Mouse (Mus musculus) left cerebral cortex, postnatal 10 days (tissue): ENCODE data around the gene Tmem223. TPM values are rescaled to one million over a fixed set of nuclear protein-coding genes. Genes with fewer than 3 reads are reported as not detected.

Experiments
- DNase-seq, 2 experiments: peaks; one replicate each; pipeline ENCODE4 v3.0.0; 2021 to 2022; ENCODE audit warnings: low spot score in 2 of 2, mixed read lengths in 1 of 2; ENCODE audit errors: extremely low spot score in 1 of 2
- intact Hi-C: fragments of 180-260 bp; cut with DNase I; formaldehyde crosslinking; loops from one replicate; pipeline ENCODE4 v1.15.1; 2025
- total RNA-seq, 2 experiments: library from RNA; stranded (reverse); gene quantifications; 2 replicates each; pipeline ENCODE4 v1.2.3; 2021

Tmem223 gene
- total RNA-seq, 2 experiments from 2014 or later: 87.9 to 93.9 TPM

DNA sequence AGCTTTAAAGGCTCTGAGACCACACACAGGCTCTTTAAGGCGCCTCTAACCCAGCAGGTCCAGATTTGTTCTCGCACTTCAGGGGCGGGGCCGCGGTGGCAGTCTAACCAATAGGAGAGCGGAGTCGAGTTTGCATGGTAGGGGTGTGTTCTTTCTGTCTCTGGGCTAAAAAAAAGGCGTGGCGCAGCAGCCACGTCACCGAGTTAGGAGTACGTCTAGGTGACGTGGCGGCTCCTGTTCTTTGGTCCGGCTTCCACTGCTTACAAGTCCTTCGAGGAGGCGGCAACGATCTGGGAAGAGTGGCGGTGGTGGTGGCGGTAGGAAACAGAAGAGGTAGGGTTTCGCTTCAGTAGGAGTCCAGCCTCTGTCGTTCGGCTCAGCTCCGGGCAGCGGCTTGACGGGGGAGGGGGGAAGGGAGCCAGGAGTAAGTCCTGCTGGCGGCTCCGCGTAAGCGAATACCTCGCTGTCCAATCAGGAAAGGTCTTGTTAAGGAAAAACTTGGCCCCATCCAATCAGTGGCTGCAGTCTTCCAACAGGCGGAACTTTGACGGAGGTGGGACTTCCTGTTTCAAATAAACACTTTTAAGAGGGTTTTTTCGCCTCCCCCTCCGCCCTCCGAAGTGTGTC, 29.4 kb upstream of the Tmem223 start, which contains the start of gene Stx5a:
Stx5a (plus strand) TSS at position 171 of the 627 bp plus-strand sequence.
- intact Hi-C loops: no loop called here
- peak; percentile 94 to 98 for DNase-seq

- intact Hi-C loops: no loop called here
- no peak for DNase-seq
Measured at GRCm38 (mm10) chr19:8742176-8742575, 28.6 kb upstream of the Tmem223 start.

DNA sequence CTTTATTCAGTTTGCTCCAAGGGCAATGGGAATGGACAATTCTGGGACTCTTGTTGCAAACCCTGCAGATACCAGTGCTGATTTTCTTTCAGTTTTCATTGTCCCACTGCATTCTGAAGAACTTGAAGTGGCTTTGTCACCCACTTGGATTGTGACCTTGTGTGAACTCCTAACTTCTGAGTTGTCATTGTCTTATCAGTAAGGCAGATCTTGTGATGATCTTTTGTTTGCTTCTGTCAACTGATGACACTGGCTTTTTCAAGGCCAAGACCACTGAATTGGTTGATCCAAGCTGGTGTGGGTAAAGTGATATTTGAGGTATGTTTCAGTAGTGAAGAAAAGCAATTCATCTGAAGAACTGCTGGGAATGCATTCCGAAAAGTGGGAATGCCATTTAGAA, 25.4 kb upstream of the Tmem223 start:
- intact Hi-C loops: no loop called here
- DNase-seq: no peak

DNA sequence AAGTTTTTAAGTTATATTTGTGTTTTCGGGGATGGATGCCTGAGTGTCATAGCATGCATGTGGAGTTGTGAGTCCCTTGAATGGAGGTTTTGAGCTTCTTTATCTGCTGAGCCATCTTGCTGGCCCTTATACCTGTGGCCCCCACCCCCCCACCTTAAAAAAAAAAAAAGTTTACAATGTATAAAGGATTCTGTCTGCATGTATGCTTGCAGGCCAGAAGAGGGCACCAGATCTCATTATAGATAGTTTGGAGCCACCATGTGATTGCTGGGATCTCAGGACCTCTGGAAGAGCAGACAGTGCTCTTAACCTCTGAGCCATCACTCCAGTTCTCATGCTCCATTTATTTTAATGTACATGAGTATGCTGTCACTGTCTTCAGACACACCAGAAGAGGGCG, 23.4 kb upstream of the Tmem223 start:
- intact Hi-C loops: no loop called here
- no peak for DNase-seq

- intact Hi-C loops: loop anchor here (10.0 kb wide), 1 partner anchor 159 kb away; no protein-coding TSS in a partner anchor
- DNase-seq: no peak
Measured at GRCm38 (mm10) chr19:8755652-8756051, 15.1 kb upstream of the Tmem223 start.

GRCm38 (mm10) chr19:8756635-8757387, 14.0 kb upstream of the Tmem223 start, which contains the start of gene Nxf1:
Nxf1 (plus strand) TSS chr19:8757073.
- peak; percentile 87 to 95 for DNase-seq
- intact Hi-C loops: loop anchor here (10.0 kb wide), 1 partner anchor 158 kb away; no protein-coding TSS in a partner anchor

GRCm38 (mm10) chr19:8757471-8757998, 13.3 kb upstream of the Tmem223 start:
- intact Hi-C loops: loop anchor here (10.0 kb wide), 1 partner anchor 157 kb away; no protein-coding TSS in a partner anchor
- no peak for DNase-seq

DNA sequence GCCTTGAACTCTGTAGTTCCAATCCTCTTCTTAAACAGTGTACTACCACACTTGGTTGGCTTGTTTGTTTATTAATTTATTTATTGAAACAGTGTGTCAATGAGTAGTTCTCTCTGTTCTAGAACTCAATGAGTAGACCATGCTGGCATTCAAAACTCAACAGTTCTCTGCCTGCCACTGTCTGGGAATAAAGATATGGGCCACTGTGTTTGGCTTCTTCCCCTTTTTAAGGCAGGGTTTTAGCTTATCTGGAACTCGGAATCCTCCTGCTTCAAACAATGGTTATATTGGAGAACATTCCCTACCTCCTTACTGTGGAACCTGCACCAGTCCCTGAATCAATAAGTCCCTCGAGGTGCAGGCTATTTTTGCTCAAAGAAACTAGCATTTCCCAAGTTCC, 11.9 kb upstream of the Tmem223 start:
- no peak for DNase-seq
- intact Hi-C loops: loop anchor here (10.0 kb wide), 1 partner anchor 156 kb away; no protein-coding TSS in a partner anchor

GRCm38 (mm10) chr19:8760757-8761156, 10.0 kb upstream of the Tmem223 start:
- no peak for DNase-seq
- intact Hi-C loops: no loop called here

- intact Hi-C loops: no loop called here
- DNase-seq: no peak
Measured at GRCm38 (mm10) chr19:8763276-8763675, 7.5 kb upstream of the Tmem223 start.

DNA sequence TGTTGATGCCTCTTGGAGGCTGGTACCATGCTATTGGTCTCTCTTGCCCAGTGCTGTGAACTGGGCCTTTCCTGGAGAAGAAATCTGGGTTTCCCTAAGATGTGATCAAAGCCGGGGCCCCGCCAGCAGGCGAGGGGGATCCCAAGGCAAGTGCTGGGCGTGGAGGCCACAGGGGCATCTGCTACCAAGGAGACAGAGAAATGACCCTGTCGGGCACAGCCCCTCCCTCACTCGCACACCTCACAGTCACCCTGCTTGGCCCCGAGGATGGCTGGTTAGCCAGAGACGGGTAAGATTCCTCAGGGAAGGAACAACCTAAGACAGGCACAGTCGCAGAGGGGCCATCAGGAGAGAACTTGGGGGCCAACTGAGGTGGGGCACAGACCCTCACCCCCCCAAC, 5.2 kb upstream of the Tmem223 start:
- intact Hi-C loops: no loop called here

DNA sequence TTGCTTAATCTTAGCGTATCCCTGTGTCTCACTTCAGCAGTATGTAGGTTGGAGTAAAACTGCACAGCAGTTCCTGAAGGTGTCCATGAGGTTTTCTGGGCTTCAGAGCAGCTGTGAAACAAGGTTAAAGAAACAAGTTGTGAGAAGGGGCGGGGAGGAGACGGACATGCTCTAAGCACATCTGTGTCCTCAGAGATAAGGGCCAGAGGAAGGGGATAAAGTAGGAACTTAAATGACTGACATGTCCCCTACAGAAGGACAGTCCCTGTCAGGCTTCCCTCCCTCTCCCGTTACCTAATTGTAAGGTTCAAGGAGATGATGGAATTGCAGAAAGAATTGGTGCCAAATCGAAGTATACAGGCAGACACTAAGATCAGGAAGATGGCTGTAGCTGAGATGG, 2.2 kb downstream of the Tmem223 start:
- intact Hi-C loops: loop anchor here (5.0 kb wide), 1 partner anchor 44 kb away; the partner anchor contains the start of gene Ttc9c
- no peak for DNase-seq

More for the DNA sequence above, 5.2 kb upstream of the Tmem223 start:
- DNase-seq: no peak

DNA sequence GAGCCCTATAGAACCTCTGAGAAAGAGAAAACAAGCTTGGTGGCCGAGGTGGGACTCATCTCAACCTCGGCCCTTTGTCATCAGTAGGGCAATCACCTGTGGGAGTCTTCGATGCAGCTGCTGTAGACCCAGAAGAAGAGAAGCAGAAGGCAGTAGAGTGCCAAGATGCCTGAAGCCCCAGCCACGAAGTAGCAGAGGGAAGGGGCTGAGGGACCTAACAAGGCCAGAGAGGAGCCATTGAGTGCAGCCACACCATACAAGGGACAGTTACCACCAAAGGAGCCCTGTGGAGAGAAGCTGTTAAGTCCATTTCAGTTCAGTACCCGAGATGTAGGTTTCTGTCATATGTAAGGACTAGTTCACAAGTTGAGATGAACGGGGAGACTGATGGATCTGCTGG, 2.6 kb downstream of the Tmem223 start:
- intact Hi-C loops: loop anchor here (5.0 kb wide), 1 partner anchor 44 kb away; the partner anchor contains the start of gene Ttc9c
- no peak for DNase-seq

- intact Hi-C loops: loop anchor here (5.0 kb wide), 1 partner anchor 43 kb away; the partner anchor contains the start of gene Ttc9c
- DNase-seq: peak; percentile 92 to 97
Measured at GRCm38 (mm10) chr19:8774086-8774835, 3.5 kb downstream of the Tmem223 start, which contains the start of gene Tmem179b. Tmem179b (minus strand) TSS chr19:8774467.

DNA sequence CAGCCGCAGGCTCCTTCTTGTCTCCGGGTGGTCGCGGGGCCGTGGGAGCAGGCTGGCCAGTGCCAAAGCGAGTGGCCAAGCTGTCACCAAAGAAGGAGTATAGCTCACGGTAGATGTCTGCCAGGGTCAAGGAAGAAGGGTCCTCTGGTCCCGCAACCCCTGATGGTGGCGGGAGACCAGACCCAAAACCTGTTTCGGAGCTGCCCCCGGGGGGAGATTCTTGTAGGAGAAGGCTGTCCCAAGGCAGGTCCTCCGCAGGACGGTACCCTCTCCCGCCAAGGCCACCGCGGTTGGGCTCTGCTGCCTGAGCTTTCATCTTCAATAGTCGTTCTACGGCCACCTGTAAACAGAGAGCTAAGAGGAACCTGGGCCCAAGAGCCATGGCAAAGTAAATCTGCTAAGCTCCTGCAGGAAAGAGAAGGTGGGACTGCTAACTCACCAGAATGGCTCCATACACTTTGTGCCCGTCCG, 4.2 kb downstream of the Tmem223 start:
- no peak for DNase-seq
- intact Hi-C loops: loop anchor here (5.0 kb wide), 1 partner anchor 42 kb away; the partner anchor contains the start of gene Ttc9c

- DNase-seq: peak; percentile 92 to 93
- intact Hi-C loops: no loop called here
Measured at GRCm38 (mm10) chr19:8786008-8786781, 15.4 kb downstream of the Tmem223 start, which contains the start of gene Taf6l. Taf6l (minus strand) TSS chr19:8786417.

- DNase-seq: no peak
- intact Hi-C loops: no loop called here
Measured at GRCm38 (mm10) chr19:8788521-8788920, 17.7 kb downstream of the Tmem223 start.

DNA sequence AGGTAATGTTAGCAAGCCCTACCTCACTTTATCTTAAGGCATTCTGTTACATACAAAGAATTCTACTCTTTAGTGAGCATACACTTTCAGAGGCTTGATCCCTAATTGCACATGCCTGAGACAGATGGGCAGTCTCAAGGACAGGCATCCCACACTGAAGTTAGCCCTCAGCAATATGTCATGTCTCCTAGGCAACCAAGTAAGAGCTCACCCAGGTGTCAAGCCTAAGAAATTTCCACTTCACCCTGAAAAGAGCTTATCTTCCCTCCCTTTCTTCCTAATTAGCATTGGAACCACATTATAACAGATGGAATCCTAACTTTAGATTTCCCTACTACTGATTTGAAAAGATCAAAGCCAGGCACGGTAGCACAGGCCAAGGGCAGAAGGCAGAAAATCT, 18.4 kb downstream of the Tmem223 start:
- no peak for DNase-seq
- intact Hi-C loops: no loop called here
